Mouse (Mus musculus) monocyte, adult 2 months (primary cell): Measurements from ENCODE around the gene Cep112.

Experiments used
- DNase-seq, 2 experiments: peaks; one replicate each; pipeline ENCODE4 v3.0.0; 2022; ENCODE audit warnings: low spot score in 2 of 2, low read depth in 1 of 2

Gene Cep112

DNA sequence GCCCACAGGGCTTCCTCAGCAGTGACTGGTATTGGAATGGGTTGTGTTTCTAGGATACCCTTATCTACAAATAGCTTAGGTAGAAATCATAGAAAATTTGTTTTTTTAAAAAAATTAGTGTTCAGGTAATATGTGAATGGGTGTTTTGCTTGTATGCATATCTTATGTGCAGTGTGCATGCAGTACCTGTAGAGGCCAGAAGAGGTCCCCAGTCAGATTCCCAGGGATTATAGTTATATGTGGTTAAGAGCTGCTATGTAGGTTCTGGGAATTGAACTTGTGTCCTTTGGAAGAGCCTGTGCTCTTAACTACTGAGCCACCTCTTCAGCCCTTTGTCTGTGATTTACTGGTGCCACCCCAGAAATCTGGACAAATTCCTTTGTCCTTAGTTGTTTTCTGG lies 22.2 kb downstream of the Cep112 start:
- DNase-seq, result no peak

DNA sequence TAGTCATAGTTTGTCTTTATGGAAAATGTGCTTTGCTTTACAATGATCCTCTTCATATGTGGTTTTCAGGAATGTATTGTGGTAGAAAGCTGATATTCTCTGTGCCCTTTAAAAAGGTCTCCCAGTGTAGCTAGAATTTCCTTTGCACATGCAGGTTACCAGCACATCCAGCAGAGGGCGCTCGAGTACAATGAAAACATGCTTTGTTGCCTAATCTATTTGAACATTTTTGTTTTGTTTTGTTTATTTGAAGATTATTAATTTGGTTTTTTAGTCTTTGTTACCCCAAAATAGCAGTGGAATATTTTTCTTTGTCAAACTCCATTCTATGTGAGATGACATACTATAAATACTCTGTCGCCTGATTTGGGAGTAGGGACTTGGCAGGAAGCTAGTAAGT lies 24.8 kb downstream of the Cep112 start:
- peak in 1 of 2 experiments; percentile 17 for DNase-seq

DNA sequence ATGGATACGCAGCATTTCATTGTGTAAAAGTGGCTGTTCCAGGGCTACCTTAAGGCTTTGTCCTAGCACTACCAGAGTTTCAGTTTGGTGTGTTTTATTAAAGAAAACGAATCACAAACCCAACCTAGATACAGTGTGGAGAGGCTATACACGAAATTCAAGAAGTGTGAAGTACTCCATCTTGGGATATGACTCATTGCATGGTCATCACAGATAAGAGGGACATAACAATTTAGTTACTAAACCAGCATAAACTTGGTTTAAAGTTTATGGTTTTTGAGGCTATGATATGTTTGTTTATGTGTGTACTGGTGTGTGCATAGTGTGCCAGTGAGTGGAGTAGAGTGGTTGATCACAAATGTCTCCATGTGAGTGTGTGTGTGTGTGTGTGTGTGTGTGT lies 34.6 kb downstream of the Cep112 start:
- DNase-seq, result no peak

- no peak for DNase-seq
These were observed 39.1 kb downstream of the Cep112 start for GRCm38 (mm10) chr11:108464138-108464537.

DNA sequence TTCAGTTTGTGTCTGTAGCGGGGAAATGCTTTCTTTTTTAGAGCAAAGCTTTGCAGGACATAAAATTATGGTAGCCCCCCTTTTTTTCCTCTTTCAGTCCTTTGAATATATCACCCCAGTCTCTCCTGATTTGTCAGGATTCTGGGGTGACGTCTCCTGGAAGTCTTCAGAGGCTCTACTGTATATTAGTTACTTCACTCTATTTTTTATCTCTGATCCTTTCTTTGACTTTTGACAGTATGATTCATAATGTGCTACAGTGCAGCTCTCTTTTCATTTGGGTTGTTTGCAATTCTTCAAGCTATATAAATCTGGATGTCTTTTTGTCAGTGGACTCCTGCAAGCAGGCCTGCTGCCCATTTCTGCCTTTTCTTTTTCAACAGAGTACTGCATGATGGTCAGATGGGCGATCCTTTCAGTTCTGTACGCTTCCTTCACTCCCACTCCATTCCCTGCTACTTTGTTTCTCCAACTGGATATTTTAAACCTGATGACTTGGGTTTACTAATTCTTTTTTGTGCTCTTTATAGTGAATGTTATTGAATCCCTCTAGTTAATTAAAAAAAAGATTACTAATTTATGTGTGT lies 39.8 kb downstream of the Cep112 start:
- no peak for DNase-seq

- DNase-seq, result no peak
These were observed 50.7 kb downstream of the Cep112 start for GRCm38 (mm10) chr11:108475738-108476137.

GRCm38 (mm10) chr11:108476226-108476625 lies 51.2 kb downstream of the Cep112 start:
- DNase-seq, result no peak

- no peak for DNase-seq
These were observed 59.0 kb downstream of the Cep112 start for GRCm38 (mm10) chr11:108483976-108484375.

- DNase-seq, result no peak
These were observed 63.3 kb downstream of the Cep112 start for GRCm38 (mm10) chr11:108488256-108488655.

- no peak for DNase-seq
These were observed 64.9 kb downstream of the Cep112 start for GRCm38 (mm10) chr11:108489863-108490262.

DNA sequence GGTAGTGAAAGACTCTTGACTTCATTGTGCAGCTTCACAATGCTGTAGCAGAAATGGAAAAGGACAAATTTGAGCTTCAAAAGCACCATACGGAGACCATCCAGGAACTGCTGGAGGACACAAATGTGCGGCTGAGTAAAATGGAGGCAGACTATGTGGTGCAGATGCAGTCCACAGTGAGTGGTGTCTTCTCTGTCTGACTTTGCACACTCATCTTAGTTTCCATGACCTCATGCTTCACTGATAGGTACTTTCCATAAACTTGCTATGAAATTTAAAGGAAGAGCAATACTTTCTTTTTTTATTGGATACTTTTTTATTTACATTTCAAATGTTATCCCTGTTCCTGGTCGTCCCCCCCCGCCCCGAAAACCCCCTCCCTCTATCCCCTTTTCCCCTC lies 83.2 kb downstream of the Cep112 start:
- no peak for DNase-seq

DNA sequence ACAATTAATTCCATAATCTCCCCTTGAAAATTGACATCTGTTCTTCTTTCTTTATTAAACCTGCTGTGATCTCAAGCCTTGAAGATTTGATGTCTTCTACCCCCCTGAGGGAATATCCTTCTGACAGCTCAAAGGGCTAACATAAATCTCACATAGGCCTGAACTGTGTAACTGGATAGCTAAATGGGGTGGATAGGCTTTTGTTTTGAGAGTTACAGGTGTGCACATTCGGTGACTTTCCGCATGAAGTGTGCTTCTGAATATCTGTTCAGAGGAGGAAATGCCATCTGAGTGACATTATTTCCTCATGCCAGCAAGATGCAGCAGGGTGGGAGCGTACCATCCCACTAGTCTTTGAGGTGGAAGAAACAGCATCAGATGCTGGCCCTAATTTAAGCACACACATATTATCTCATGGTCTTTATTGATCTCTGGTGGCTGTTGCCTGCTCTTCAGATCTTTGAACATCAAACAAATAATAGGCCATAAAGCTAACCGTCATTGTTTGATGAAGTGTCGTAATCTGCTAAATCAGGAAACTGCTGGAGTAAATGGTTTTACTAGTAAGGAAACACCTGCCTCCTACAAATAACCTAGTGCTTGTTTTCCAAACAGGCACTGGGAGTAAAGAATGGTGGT lies 102.9 kb downstream of the Cep112 start:
- no peak for DNase-seq

DNA sequence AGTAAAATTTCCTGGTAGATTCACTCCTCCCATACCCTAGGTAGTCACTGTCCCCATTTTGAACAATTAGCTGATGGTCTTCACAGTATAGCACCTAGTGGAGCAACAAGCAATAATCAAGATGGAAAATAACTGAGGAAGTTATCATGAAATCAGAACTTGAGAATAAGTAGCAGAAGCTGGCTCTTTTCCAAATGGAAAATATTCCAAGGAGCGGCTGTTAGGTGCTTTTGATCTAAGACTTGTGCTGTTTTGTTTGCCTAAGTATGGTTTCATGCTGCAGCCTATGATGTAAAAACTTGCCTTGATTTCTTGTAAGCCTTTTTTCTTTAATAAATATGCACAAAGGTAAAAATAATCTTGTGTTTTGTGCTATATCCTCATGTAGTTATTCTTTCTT lies 107.9 kb downstream of the Cep112 start:
- DNase-seq, result no peak

DNA sequence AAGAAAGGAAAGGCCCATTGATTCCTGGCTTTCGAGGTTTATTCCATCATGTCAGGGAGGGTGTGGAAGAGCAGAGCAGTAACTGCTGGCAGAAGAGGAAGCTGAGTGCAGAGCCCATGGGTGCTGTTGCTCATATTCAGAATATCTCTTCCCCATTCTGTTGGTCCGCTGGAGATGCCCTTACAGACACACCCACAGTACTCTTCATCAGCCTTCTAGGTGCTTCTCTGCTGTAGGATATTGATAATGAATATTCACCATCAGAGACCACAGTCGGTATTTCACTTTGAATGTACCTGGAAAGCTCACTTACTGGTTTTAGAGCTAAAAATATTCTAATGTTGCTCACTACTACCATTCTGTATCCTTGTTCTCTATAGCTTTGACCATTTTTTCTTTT lies 109.0 kb downstream of the Cep112 start:
- DNase-seq, result no peak

- no peak for DNase-seq
These were observed 128.1 kb downstream of the Cep112 start for GRCm38 (mm10) chr11:108552997-108553622.

- no peak for DNase-seq
These were observed 128.9 kb downstream of the Cep112 start for GRCm38 (mm10) chr11:108553881-108554280.

GRCm38 (mm10) chr11:108558544-108558943 lies 133.6 kb downstream of the Cep112 start:
- no peak for DNase-seq

- no peak for DNase-seq
These were observed 134.5 kb downstream of the Cep112 start for GRCm38 (mm10) chr11:108559506-108559905.

DNA sequence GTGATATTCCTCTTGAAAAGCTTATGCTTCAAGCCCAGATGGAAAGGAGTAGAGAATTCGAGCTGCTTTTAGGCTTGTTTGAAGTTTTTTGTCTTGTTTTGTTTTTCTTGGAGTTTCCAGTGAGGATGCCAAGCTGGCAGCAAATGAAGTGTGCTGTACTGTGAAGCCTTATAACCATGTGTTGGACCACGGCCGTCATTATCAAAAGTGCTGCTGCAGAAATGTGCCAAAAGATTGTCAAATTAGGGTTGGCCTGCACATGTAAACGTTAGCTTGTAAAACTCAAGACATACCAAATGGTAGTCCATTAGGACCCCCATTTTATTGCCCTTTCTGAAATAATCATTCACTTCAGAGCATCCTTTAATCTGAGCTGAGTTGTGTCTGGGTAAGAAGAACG lies 137.1 kb downstream of the Cep112 start:
- DNase-seq, result no peak

DNA sequence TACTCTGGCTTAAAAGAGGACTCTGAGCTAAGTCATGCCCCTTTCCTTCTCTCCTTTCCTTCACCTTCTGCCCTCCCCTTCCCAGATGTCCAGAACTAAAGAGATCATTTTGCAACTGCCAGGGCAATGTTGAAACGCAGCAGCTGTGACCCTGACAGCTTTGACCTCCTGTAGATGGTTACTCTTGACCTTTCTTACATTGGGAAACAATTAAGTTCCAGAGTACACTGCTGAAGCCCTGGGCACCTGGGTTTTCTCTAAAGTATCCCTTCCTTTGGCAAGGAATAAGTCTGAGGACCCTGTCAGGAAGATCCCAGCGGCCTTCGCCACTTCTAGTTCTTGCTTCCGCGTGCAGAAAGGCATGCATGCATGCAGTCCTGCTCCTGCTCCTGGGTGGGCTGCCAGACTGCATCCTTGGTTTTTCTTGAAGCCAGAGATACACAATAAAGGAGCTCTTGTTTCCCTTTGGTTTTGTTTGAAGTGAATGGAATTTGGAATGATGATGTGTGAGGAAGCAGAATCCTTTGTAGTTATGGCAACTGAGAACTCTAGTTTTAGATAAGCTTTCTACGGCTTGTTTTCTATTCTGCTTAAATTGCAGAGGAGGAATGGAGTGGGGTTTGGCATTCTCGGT lies 161.7 kb downstream of the Cep112 start:
- no peak for DNase-seq

- DNase-seq, result no peak
These were observed 168.4 kb downstream of the Cep112 start for GRCm38 (mm10) chr11:108593207-108593958.
